Mouse (Mus musculus) thymus, adult 2 months (tissue): ENCODE measurements around the gene Abhd14a.

Experiments used
- CTCF ChIP-seq: fragments of 200-500 bp; IDR thresholded peaks from 2 replicates; pipeline ENCODE4 v1.5.1; 2012; ENCODE audit warnings: mild to moderate bottlenecking, control low read depth, low read length, moderate library complexity, borderline replicate concordance; ENCODE audit not compliant: control insufficient read depth, poor library complexity, insufficient read depth; ENCODE audit errors: extremely low read depth
- POLR2A ChIP-seq: fragments of 200-500 bp; IDR thresholded peaks from 2 replicates; pipeline ENCODE4 v1.6.1; 2012; ENCODE audit warnings: mild to moderate bottlenecking, low read length, control low read depth, moderate library complexity; ENCODE audit not compliant: control insufficient read depth, poor library complexity, insufficient read depth; ENCODE audit errors: extremely low read depth

DNA sequence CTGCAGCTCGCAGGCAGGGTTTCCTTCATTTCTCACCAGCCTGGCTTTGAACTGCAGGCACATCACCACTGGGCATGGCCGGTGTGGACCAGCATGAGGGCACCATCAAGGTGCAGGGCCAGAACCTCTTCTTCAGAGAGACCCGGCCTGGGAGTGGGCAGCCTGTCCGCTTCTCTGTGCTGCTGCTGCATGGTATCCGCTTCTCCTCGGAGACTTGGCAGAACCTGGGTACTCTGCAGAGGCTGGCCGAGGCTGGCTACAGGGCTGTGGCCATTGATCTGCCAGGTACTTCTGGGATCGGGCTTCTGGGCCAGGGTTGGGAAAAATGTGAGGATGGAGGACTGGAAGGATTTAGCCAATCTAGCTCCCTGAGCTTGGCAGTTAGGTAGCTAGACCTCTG, 2.5 kb upstream of the Abhd14a start:
- TF ChIP-seq CTCF (no peak), POLR2A (no peak)
